Mouse (Mus musculus): ENCODE measurements around the gene Pdcd4.

Pdcd4 gene

DNA sequence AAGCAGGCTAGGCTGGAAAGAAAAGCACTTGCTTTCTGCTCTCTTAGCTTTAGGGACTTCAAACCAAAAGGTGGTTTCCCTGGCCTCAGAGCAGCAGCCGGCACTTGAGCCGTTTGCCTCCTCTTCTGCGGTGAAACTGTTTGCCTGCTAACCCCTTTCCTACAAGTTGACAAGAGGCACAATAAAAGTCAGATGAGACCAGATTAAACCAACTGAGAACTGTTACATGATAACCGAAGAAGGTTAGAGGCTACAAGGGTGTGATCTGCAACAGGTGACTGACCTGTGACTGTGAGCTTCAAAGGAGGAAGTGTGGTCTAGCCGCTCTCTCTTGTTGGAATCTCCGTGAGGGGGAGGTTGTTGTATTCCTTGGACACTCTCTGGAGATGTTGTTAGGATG is 20.5 kb upstream of the Pdcd4 start:
- DNase-seq (ENCODE audit: low spot score) = no peak

DNA sequence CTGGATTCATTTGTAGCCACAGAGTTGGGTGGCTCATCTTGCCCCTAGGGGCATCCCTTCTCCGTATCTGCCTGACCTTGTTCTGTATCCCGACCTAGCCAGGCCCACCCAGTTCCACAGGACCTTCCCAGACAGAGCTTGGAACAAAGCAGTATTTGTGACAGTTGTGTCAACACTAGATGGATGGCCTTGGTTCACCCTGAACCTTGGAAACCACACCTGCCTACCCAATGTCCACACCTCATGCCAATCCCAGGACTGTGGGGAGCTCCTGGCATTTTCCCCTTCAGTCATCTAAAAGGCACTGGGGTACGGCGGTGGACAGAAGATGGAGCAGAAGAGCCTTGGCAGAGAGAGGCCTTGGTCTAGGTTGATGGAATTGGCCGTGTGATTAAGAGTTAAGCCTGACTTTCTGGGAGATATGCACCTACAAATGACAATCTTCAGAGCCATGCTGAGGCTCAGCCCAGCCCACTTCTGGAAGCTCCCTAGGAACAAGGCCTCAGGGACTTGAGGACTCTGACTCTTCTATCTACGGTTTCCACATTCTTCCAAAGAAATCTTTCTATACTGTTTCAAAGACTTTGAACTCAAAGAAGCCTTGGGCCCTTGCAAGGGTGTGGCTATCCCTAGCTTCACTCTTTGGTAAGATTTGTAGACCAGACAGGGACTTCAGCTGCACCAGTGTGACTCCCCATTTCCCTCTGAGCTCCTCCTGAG is 18.9 kb upstream of the Pdcd4 start:
- DNase-seq (ENCODE audit: low spot score) = no peak

- no peak for DNase-seq (ENCODE audit: low spot score)
Observed at GRCm38 (mm10) chr19:53875246-53875645, 16.8 kb upstream of the Pdcd4 start.

DNA sequence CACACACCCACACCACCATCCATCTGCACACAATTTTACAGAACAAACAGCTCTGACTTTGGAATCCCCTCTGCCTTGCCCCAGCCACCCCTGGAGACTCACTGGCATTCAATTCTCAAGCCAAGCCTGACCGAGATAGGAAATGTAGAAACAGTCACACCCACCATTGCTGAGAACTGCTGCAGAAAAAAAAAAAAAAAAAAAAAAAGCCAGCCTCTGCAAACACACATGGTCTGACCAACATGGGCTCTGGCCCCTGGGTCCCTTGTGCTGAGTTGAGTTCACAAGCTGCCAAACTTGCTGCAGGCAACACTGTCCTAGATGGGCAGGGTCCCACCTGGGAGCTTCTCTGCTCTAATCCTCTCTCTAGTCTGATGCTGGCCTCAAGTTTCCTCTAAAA is 14.3 kb upstream of the Pdcd4 start:
- no peak for DNase-seq (ENCODE audit: low spot score)

GRCm38 (mm10) chr19:53880460-53880859 is 11.6 kb upstream of the Pdcd4 start:
- DNase-seq (ENCODE audit: low spot score) = no peak

DNA sequence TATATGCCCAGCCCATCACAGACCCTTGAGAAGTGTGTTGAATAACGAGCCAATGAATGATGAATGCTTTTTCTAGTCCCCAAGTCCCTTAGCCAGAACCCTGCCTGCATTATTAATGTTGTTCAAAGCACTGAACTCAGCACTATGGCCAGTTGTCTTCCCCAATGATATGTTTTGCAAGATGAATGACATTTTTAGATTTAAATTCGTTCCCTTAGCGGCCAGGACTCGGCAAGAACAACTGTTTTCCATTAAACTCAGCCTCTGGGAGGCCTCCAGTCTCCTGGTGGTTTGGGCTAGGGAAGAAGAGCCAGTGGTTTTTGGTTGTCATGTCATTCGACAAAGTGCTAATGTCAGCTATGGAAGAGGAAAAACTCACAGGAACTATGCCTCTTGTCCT is 10.2 kb upstream of the Pdcd4 start:
- DNase-seq (ENCODE audit: low spot score) = no peak

- DNase-seq (ENCODE audit: low spot score) = no peak
Observed at GRCm38 (mm10) chr19:53885450-53885849, 6.6 kb upstream of the Pdcd4 start.

DNA sequence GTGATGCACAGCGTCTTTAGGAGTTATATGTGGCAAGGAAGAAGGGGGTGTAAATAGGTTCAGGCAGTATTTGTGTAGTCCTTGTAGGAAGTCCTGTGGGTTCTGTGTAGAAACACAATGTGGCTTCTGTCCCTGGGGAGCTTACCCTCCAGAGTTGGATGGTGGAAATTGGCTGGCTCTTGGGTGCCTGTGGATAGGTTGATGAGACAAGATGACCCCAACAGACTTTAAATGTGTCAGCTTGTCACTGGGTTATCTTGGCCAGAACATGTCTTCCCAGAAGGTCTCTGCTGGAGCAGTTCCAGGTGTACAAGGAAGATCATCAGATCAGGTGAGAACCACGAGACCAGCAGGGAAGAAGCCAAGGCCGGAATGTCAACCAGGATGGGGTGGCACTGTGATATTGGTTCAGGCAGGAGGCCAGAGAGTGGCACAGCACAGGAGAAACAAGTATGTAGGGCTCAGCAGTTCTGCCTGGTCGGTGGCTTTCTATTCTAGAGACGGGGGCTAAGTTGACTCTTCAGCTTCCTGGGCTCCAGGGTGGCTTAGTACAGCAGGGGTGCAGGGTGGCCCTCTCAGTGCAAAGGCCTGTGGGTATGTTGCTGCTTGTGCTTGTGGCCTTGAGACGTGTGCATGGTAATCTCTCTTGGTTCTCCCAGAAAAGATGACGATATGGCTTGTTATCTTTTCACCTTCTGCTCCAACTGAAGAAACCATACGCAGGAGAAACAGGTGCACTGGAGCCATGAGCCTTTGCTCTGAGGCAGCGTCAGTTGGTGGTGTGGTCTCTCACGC is 5.3 kb upstream of the Pdcd4 start:
- DNase-seq (ENCODE audit: low spot score) = no peak

DNA sequence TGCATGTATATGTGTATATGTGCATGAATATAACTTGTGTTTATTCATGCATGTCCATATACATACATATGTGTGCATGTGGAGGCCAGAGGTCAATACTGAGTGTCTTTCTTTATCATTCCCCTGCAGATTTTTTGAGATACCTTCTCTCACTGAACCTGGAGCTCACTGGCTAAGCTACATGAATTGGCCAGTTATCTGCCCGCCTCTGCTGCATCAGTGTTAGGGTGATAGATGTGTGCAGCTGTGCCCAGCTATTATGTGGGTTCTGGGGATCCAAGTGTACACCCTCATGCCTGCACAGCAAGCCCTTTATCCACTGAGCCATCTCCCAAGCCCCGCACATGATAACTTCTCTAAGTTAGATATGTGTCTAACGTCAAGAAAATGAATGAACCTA is 4.2 kb upstream of the Pdcd4 start:
- no peak for DNase-seq (ENCODE audit: low spot score)

GRCm38 (mm10) chr19:53888331-53888730 is 3.7 kb upstream of the Pdcd4 start:
- DNase-seq (ENCODE audit: low spot score) = no peak

DNA sequence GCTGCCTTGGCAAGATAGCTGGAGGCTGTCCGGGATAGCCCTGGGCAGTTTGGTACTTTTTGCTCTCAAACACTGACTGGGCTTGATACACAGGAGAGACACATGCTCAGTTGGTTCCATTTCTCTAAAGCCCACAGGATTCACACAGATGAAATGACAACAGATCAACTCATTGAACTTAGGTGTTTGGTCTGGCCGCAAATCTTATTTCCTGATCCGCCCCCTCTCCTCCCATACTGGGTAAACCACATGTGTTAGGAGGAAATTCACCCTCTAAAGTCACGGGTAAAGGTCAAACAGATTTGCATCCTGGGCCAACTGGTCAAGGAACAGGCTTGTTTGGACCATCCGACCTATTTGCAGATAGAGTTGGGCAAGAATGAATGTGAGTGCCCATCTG is 2.5 kb upstream of the Pdcd4 start:
- no peak for DNase-seq (ENCODE audit: low spot score)

DNA sequence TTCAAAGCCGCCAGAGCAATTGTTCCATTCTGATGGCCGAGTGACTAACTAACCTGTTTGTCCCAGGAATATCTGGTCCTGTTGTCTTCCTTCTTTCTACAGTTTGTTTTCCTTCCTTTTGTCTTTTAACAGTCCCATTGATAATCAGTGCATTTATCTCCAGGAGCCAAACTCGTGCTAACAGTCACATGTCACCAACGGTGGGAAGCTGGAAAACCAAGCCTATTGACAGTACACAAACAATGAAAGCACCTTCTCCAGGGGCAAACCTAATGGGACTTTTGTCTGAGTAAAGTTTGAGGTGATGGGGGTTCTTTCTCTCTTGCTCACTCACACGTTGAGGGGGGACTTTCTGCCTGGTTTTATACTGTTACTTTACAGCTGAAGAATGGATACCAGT is 1.8 kb upstream of the Pdcd4 start:
- no peak for DNase-seq (ENCODE audit: low spot score)

- DNase-seq (ENCODE audit: low spot score) = peak; percentile 68
Observed at GRCm38 (mm10) chr19:53890781-53891251, 1.2 kb upstream of the Pdcd4 start.

DNA sequence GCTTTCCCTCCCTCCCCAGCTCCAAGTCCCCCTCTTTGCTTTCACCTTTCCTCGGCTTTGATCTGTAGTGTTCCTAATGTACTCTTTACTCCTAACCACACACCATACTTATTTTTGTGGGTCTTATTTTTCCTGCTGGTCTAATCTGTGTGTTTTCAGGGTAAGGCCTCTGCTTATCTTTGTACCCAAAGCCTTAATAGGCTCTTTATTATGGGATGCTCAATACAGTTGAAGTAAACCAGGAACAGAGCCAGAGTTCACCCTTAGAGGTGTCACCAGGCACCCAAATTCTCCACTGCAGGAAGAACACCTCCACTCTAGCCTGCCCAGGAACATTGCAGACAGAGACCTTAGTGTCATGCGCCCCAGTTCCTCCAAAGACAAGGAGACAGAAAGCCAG is 462 bp upstream of the Pdcd4 start:
- no peak for DNase-seq (ENCODE audit: low spot score)

GRCm38 (mm10) chr19:53892838-53893359 is 868 bp downstream of the Pdcd4 start:
- no peak for DNase-seq (ENCODE audit: low spot score)

- DNase-seq (ENCODE audit: low spot score) = peak; percentile 59
Observed at GRCm38 (mm10) chr19:53893711-53894171, 1.7 kb downstream of the Pdcd4 start.

DNA sequence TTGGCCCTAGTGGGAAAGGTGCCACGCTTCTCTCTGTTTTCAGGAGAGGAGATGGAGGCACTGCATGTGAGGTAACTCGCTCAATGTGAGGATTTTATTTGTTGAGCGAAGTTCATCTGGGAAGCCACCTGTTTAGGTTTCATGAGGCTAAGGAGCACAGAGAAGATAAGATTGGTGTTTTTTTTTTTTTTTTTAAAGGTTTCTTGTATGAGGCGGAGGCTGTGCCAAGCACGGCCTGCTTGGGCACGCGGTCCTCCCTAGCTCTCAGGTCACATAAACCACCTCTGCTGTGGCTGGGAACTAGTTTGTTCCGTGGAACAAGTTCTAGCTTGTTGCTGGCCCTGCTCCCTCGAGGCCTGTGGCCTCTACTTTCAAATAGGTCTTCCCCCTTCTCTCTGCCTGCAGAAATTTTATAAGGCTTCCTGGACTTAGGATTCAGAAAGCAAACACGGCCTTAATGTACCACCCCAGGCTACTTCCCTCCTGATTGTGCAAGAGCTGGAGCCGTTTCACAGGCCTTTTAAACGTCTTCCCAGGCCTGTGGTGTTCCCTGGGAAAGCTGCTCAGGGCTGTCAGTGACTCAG is 2.6 kb downstream of the Pdcd4 start:
- DNase-seq (ENCODE audit: low spot score) = peak; percentile 64

GRCm38 (mm10) chr19:53898046-53898445 is 6.0 kb downstream of the Pdcd4 start:
- DNase-seq (ENCODE audit: low spot score) = no peak

DNA sequence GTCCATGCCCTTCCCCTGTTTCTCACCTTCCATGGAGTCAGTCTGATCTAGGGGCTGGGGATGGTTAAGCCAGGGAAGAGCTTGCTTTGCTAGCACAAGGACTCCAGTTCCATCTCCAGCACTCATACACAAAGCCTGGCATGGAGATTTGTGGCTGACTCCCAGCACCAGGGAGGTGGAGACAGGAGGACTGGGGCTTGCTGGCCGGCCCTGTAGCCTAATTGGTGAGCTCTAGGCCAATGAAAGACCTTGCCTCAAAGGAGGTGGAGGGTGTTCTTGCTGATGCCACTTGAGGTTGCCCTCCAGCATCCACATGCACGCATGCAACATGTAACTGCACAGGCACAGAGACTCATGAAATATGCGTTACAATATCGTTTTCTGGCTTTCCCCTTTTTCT is 6.5 kb downstream of the Pdcd4 start:
- DNase-seq (ENCODE audit: low spot score) = no peak

DNA sequence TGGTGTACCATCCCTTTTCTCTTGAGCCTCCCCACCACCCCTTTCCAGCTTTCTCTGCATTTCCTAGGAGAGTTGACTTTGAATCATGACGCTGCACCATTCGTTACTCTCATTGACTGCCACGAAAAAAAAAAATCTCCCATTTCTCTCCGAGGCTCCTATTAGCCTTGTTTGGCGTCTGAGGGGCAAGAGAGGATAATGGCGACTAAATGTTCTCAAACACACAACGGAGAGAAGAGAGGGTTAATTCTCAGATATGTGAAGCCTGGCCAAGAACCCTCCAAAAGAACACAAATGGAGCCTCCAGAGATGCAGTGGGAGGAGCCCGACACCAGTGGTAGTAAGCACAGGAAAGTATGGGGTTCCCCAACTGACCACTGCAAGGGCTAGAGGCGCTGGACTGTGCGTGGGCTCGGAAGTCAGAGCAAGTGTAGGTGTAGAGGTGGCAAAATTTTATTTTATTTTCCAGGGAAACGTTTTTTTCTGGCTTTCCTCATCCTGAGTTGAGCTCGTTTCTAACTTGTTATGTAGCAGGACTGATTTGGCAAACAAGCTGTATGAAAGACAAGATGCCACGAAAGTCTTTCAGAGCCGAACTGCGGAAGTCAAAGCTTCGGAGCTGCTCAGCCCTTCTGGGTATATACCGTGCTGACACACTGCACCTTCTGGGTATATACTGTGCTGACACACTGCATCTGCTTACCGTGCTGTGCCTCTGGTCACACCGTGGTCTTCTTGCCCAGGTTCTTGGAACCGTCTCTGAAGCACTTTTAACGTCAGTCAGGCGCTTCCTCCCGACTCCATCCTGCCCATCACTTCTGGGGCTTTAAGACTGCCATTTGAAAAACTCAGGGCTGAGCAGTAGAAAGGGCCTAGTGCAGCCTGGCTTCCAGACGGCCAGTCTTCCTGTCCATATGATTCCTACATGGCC is 7.2 kb downstream of the Pdcd4 start:
- no peak for DNase-seq (ENCODE audit: low spot score)

- peak; percentile 48 for DNase-seq (ENCODE audit: low spot score)
Observed at GRCm38 (mm10) chr19:53899941-53900610, 8.0 kb downstream of the Pdcd4 start.
